Mouse (Mus musculus) ES-Bruce4 (cell line): Measurements from ENCODE around the gene Tm7sf2. TPM values are rescaled to one million over a fixed set of nuclear protein-coding genes. Genes with fewer than 3 reads are reported as not detected.

ENCODE experiments used
- H3K27ac ChIP-seq: 2 replicates; pipeline ENCODE4 v1.5.1; 2012; ENCODE audit warnings: low read length, inconsistent platforms; ENCODE audit not compliant: insufficient read depth
- H3K27me3 ChIP-seq: 2 replicates; pipeline ENCODE4 v1.6.1; 2012; ENCODE audit warnings: mild to moderate bottlenecking, low read length, inconsistent platforms; ENCODE audit not compliant: control insufficient read depth, poor library complexity, insufficient read depth, severe bottlenecking
- H3K36me3 ChIP-seq: 2 replicates; pipeline ENCODE4 v1.6.1; 2012; ENCODE audit warnings: inconsistent platforms, mild to moderate bottlenecking, low read length, moderate library complexity; ENCODE audit not compliant: control insufficient read depth, poor library complexity, insufficient read depth, severe bottlenecking
- H3K4me1 ChIP-seq: one replicate; pipeline ENCODE4 v1.8.1; 2011; ENCODE audit warnings: low read length; ENCODE audit not compliant: control insufficient read depth, insufficient read depth
- H3K4me3 ChIP-seq: 2 replicates; pipeline ENCODE4 v1.5.1; 2011; ENCODE audit warnings: low read depth, mild to moderate bottlenecking, low read length
- H3K9ac ChIP-seq: 2 replicates; pipeline ENCODE4 v1.6.1; 2012; ENCODE audit warnings: low read depth, mild to moderate bottlenecking, inconsistent platforms; ENCODE audit not compliant: poor library complexity, severe bottlenecking
- H3K9me3 ChIP-seq: replicated peaks from 2 replicates; pipeline ENCODE4 v1.6.1; 2012; ENCODE audit warnings: mild to moderate bottlenecking, low read length, inconsistent platforms; ENCODE audit not compliant: control insufficient read depth, poor library complexity, insufficient read depth, severe bottlenecking
- CTCF ChIP-seq: IDR thresholded peaks from one replicate; pipeline ENCODE4 v1.8.1; 2011; ENCODE audit warnings: low read depth, low read length
- EP300 ChIP-seq: IDR thresholded peaks from 2 replicates; pipeline ENCODE4 v1.6.1; 2011; ENCODE audit warnings: low read depth, low read length; ENCODE audit not compliant: insufficient read depth
- POLR2A ChIP-seq: IDR thresholded peaks from one replicate; pipeline ENCODE4 v1.8.1; 2011; ENCODE audit warnings: low read length; ENCODE audit not compliant: insufficient read depth
- polyA plus RNA-seq: library from polyadenylated mRNA; stranded (reverse); fragments of >200 nt; gene quantifications from 2 replicates; pipeline ENCODE4 v1.2.4, GENCODE M21; 2011; ENCODE audit warnings: low read depth; ENCODE audit not compliant: missing spikeins, insufficient read depth, insufficient read length

The Tm7sf2 gene
- polyA plus RNA-seq, 1 experiment: 19.1 TPM

- no peaks in the 10 kb centered on the region for H3K27me3 ChIP-seq
- no peaks in the 10 kb centered on the region for H3K9me3 ChIP-seq
- H3K27ac ChIP-seq: peak within 1 kb of the TSS; percentile 55
- H3K36me3 ChIP-seq: no peaks in the 10 kb centered on the region
- H3K4me3 ChIP-seq: peak within 1 kb of the TSS; percentile 52
- TF ChIP-seq CTCF: peak; percentile 15
- no peak for TF ChIP-seq POLR2A
- 0 out of 2 replicates have a peak, but pooled peaks have one; percentile 36 for TF ChIP-seq EP300
- H3K4me1 ChIP-seq: no peaks in the 10 kb centered on the region
- H3K9ac ChIP-seq: peak within 1 kb of the TSS; percentile 71
Measured at GRCm38 (mm10) chr19:6015511-6016315, 52.5 kb downstream of the Tm7sf2 start, which contains the start of gene Capn1. Gene Capn1 (minus strand): TSS chr19:6015897.

DNA sequence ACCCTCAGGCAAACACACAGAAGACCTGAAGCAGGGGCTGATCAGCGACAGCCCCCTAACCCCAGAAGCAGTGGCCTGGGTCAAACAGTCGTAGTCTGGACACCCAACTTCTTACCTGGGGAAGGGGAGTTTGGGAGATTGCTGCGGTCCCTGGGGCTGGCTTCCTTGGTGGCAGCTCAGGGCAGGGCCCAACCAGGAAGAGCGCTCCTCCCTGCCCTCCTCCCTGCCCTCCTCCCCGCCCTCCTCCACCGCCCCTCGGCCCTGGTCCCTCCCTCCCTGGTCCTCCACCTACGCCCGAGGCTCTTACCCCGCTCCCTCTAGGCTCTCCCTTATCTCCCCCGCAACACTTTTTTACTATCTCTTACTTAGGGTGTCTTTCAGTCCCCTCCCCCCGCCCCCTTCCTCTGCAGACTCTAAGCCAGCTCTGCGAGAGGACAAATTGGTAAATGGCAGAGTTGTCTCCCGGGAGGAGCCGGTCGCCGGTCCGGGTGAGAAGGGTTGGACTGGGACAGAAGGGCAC, 53.1 kb downstream of the Tm7sf2 start:
- H3K4me3 ChIP-seq: peak overlapping the region; percentile 52
- no peaks in the 10 kb centered on the region for H3K36me3 ChIP-seq
- TF ChIP-seq POLR2A (no peak), EP300 (no peak), CTCF (no peak)
- no peaks in the 10 kb centered on the region for H3K4me1 ChIP-seq
- peak overlapping the region; percentile 71 for H3K9ac ChIP-seq
- no peaks in the 10 kb centered on the region for H3K27me3 ChIP-seq
- H3K9me3 ChIP-seq: no peaks in the 10 kb centered on the region
- peak overlapping the region; percentile 55 for H3K27ac ChIP-seq

- Histone ChIP-seq H3K4me1 (peaks cover 2% of the 10 kb centered on the region), H3K36me3 (no peaks in the 10 kb centered on the region), H3K27ac (no peak overlapping the region), H3K9me3 (no peaks in the 10 kb centered on the region), H3K27me3 (no peaks in the 10 kb centered on the region), H3K9ac (no peak overlapping the region), H3K4me3 (no peak overlapping the region)
- TF ChIP-seq EP300: no peak
- no peak for TF ChIP-seq POLR2A
- no peak for TF ChIP-seq CTCF
Measured at GRCm38 (mm10) chr19:6013691-6014090, 54.5 kb downstream of the Tm7sf2 start.

Other genes with a start within 250 kb of the Tm7sf2 start
- 26.3 and 33.1 TPM in 2 replicates for gene Frmd8, start 193.1 kb downstream of the Tm7sf2 start, polyA plus RNA-seq
- gene Slc25a45, start 190.6 kb downstream of the Tm7sf2 start, polyA plus RNA-seq: 0.46 and 0.48 TPM in 2 replicates
- 1.9 and 3.6 TPM in 2 replicates for gene Tigd3, start 174.2 kb downstream of the Tm7sf2 start, polyA plus RNA-seq
- gene Dpf2, start 155.4 kb downstream of the Tm7sf2 start, polyA plus RNA-seq: 129 and 137 TPM in 2 replicates
- gene Cdc42ep2, start 143.6 kb downstream of the Tm7sf2 start, polyA plus RNA-seq: 0.93 and 1.5 TPM in 2 replicates
- 95.9 and 97.3 TPM in 2 replicates for gene Pola2, start 104.2 kb downstream of the Tm7sf2 start, polyA plus RNA-seq
- gene Slc22a20, start 82.2 kb downstream of the Tm7sf2 start, polyA plus RNA-seq: not detected in 2 replicates
- gene Capn1, start 52.5 kb downstream of the Tm7sf2 start, polyA plus RNA-seq: 21.8 and 25.2 TPM in 2 replicates
- 16.4 and 18.6 TPM in 2 replicates for gene Syvn1, start 21.8 kb downstream of the Tm7sf2 start, polyA plus RNA-seq
- gene Mrpl49, start 10.6 kb downstream of the Tm7sf2 start, polyA plus RNA-seq: 44.9 and 65.1 TPM in 2 replicates
- 1,239 and 1,271 TPM in 2 replicates for gene Fau, start 10.5 kb downstream of the Tm7sf2 start, polyA plus RNA-seq
- 6.5 and 8.9 TPM in 2 replicates for gene Znhit2, start 7.2 kb downstream of the Tm7sf2 start, polyA plus RNA-seq
- gene Vps51, start 8.9 kb upstream of the Tm7sf2 start, polyA plus RNA-seq: 46.6 and 47.4 TPM in 2 replicates
- gene Tmem262, start 11.7 kb upstream of the Tm7sf2 start, polyA plus RNA-seq: not detected in 2 replicates
- gene Gm28374, start 13.9 kb upstream of the Tm7sf2 start, polyA plus RNA-seq: not detected in 2 replicates
- 34.2 and 49.7 TPM in 2 replicates for gene Zfpl1, start 16.6 kb upstream of the Tm7sf2 start, polyA plus RNA-seq
- gene Cdca5, start 16.6 kb upstream of the Tm7sf2 start, polyA plus RNA-seq: 47.7 and 50.5 TPM in 2 replicates
- 5.9 and 6.3 TPM in 2 replicates for gene AC131692.1, start 26.0 kb upstream of the Tm7sf2 start, polyA plus RNA-seq
- gene Naaladl1, start 37.4 kb upstream of the Tm7sf2 start, polyA plus RNA-seq: 2.9 and 3.5 TPM in 2 replicates
- gene Sac3d1, start 50.3 kb upstream of the Tm7sf2 start, polyA plus RNA-seq: 13.5 and 17.6 TPM in 2 replicates
- gene Snx15, start 59.9 kb upstream of the Tm7sf2 start, polyA plus RNA-seq: 8.6 and 10.0 TPM in 2 replicates
- gene Batf2, start 72.6 kb upstream of the Tm7sf2 start, polyA plus RNA-seq: not detected in 2 replicates
- 38.7 and 40.4 TPM in 2 replicates for gene Arl2, start 73.2 kb upstream of the Tm7sf2 start, polyA plus RNA-seq
- not detected in 2 replicates for gene Majin, start 116.0 kb upstream of the Tm7sf2 start, polyA plus RNA-seq
- 1.0 TPM in 1 of 2 replicates, not detected in the other for gene Gpha2, start 158.0 kb upstream of the Tm7sf2 start, polyA plus RNA-seq
- gene Ppp2r5b, start 167.5 kb upstream of the Tm7sf2 start, polyA plus RNA-seq: 12.2 and 17.1 TPM in 2 replicates
- 10.9 and 11.1 TPM in 2 replicates for gene Atg2a, start 173.3 kb upstream of the Tm7sf2 start, polyA plus RNA-seq
- gene Ehd1, start 208.4 kb upstream of the Tm7sf2 start, polyA plus RNA-seq: 81.0 and 81.6 TPM in 2 replicates
- gene Cdc42bpg, start 238.1 kb upstream of the Tm7sf2 start, polyA plus RNA-seq: 57.7 and 60.5 TPM in 2 replicates